Mouse (Mus musculus) liver, adult 2 months (tissue): ENCODE measurements around the gene Arl15.

Experiments used
- CTCF ChIP-seq: fragments of 200-500 bp; IDR thresholded peaks from 2 replicates; pipeline ENCODE4 v1.5.1; 2011; ENCODE audit warnings: low read depth, low read length, control low read depth
- POLR2A ChIP-seq: fragments of 200-500 bp; IDR thresholded peaks from 2 replicates; pipeline ENCODE4 v1.6.1; 2011; ENCODE audit warnings: low read length, control low read depth; ENCODE audit not compliant: insufficient read depth; ENCODE audit errors: extremely low read depth

DNA sequence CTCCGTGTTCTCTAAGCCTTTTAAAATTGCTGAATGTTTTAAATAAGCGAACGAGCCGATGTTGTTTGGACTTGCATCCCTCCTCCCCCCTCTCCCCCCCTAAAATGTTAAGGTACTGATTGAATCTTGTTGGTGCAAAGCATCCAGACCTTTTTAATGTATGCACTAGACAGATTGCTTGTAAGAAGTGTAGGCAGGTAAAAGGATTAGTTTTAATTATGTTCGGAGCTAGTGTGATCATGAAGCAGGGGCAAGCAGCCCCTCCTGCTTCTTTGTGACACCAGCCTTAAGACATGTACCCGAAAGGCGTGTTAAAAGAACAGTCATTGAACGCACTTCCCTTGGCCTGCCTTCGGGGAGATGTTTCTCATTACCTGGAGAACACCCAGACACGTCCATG is 102.4 kb downstream of the Arl15 start:
- TF ChIP-seq CTCF (no peak), POLR2A (no peak)
